Mouse (Mus musculus): ENCODE results near the gene Prrt1. TPM values are rescaled to one million over a fixed set of nuclear protein-coding genes. Genes with fewer than 3 reads are reported as not detected.

Gene Prrt1
- total RNA-seq, 2 experiments from 2014 or later = 78.2 to 81.9 TPM

DNA sequence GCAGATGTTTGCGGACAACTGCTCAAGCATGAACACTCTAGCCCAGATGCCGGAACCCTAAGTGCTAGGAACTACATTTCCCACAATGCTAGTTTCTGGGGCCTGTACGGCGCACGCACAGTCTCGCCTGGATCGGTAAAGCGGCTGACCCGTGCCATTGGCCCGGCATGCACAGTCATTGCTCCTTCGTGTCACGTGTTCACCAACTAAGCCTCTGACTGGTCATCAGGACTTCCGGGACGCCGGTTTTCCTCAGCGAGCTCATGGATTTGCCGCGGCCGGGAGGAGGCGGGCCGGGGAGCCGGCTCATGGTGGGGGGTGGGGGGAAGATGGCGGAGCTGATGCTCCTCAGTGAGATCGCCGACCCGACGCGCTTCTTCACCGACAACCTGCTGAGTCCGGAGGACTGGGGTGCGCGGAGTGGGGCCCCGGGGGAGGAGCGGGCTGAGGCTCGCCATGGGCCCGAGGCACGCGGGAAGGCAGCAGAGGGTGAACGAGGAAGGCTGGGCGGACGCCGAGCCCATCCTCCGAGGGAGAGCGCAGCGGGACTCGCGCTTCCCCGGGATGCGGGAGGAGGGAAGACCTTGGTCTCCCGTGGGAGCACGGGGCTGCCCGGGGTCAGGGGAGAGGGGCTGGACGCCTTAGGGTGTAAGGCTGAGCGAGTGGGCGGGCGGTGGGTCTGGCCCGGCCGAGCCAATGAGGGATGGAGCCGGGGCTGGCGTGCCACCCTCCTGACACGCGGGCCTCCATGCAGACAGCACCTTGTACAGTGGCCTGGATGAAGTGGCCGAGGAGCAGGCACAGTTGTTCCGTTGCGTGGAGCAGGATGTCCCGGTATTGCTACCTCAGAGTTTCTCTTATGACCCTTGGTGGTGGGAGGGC lies 17.8 kb downstream of the Prrt1 start, which contains the start of gene Atf6b:
Gene Atf6b (plus strand): TSS at position 241 of the 882 bp plus-strand sequence.
- intact Hi-C loops (cut with DNase I) = no loop called here
- peak; percentile 97 for DNase-seq

DNA sequence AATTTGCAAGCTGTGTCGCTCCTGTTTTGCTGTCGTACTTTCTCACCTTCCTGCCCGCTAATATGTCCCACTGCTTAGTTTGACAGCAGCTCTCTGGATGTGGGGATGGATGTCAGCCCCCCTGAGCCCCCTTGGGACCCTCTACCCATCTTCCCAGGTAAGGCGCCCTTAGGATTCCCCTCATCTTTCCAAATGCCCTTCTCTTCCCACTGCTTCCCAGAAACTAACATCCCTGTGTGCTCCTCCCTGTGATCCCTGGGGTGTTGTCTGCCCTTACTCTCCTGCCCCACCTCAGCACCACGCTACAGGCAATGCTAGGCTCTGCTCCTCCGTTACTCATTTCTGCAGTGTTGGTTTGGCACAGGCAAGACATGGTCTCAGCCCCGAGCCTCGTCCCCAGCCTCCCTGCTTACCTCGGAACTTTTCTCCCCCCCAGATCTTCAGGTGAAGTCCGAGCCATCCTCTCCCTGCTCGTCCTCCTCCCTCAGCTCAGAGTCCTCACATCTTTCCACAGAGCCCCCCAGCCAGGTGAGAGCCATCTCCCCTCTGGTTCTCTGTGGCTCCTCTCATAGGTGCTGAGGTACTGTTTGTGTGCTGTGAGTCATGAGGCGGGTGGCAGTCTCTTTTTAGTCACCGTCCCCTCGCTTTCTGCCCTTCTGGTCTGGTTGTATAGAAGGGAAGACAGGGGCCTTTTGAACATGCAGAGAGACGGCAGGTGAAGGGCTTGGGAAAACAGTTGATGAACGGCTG lies 19.0 kb downstream of the Prrt1 start:
- DNase-seq = no peak
- intact Hi-C loops (cut with DNase I) = no loop called here

DNA sequence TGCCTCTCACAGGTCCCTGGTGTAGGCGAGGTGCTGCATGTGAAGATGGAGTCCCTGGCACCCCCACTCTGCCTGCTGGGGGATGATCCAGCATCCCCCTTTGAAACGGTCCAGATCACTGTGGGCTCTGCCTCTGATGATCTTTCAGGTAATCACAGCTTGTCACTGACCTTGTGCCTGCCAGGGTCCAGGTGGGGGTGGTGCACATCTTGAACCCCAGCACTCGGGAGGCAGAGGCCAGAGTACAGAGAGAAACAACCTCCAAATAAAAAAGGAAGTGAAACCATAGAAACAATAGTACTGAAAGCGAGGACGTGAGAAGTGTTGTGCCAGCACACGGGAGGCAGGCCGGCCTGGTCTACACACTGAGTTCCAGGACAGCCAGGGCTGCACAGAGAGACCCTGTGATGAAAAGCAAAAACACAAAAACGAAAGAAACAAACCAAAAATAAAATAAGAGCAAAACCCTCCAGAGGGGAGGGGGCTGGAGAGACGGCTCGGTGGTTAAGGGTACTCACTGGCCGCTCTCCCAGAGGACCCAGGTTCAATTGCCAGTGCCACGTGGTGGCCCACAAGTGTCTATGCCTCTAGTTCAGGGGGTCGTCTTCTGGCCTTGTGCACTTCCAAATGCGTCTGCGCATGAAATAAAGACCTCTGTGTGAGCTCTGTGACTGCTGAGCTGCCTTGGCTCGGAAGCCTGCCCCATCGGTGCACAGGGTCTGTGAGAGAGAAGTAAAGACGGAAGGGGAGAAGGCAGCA lies 20.0 kb downstream of the Prrt1 start:
- DNase-seq = no peak
- intact Hi-C loops (cut with DNase I) = no loop called here

DNA sequence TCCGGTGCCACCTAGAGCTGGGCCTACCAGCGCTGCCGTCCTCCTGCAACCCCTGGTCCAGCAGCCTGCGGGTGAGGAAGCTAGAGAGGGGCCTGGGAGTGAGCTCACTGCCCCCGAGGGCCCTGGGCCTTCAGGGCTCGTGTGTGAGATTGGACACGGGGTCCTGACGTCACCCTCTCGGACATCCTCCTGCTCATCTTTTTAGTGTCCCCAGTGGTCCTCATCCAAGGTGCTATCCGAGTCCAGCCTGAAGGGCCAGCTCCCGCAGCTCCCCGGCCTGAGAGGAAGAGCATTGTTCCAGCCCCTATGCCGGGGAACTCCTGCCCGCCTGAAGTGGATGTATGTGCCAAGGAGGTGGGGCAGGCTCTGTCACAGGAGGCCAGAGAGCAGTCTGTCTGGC lies 21.4 kb downstream of the Prrt1 start:
- no peak for DNase-seq
- intact Hi-C loops (cut with DNase I) = loop anchor here (5.0 kb wide), 1 partner anchor 187 kb away; the partner anchor contains the start of genes Dxo and Stk19

DNA sequence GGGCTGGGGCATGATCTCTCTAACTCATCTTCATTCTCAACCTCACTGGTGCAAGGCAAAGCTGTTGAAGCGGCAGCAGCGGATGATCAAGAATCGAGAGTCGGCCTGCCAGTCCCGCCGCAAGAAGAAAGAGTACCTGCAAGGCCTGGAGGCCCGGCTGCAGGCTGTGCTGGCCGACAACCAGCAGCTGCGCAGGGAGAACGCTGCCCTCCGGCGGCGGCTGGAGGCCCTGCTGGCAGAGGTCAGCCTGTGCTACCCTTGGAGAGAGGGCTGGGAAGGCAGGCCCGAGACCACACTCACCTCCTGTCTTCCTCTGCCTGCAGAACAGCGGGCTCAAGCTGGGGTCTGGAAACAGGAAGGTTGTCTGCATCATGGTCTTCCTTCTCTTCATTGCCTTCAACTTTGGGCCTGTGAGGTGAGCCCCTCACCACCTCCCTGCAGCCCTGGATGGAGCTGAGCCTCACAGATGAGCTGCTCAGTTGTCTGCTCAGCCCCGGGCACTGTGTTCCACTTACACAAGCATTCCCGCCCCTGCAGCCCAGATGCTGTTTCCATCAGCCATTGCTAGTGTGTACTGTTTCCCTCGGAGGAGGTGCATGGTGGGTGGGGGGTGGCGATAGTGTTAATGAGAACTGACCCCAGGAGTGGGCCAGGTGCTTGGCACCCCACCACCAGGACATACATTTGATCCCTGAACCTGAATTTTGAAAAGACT lies 22.3 kb downstream of the Prrt1 start:
- intact Hi-C loops (cut with DNase I) = loop anchor here (5.0 kb wide), 1 partner anchor 186 kb away; the partner anchor contains the start of genes Dxo and Stk19
- no peak for DNase-seq

DNA sequence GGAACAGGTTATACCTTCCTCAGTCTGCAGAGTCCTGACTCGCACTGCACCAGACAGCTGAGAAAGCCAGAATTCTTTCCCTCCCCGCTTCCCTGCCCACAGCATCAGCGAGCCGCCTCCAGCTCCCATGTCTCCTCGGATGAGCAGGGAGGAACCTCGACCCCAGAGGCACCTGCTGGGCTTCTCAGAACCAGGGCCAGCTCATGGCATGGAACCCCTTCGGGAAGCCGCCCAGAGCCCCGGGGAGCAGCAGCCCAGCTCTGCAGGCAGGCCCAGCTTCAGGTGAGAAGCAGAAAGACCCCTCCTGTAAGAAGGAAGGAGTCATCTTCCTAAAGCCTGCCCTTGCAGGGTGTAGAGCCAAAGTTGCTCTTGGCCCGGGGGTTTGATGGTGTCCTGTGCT lies 23.2 kb downstream of the Prrt1 start:
- no peak for DNase-seq
- intact Hi-C loops (cut with DNase I) = loop anchor here (5.0 kb wide), 1 partner anchor 185 kb away; the partner anchor contains the start of genes Dxo and Stk19

DNA sequence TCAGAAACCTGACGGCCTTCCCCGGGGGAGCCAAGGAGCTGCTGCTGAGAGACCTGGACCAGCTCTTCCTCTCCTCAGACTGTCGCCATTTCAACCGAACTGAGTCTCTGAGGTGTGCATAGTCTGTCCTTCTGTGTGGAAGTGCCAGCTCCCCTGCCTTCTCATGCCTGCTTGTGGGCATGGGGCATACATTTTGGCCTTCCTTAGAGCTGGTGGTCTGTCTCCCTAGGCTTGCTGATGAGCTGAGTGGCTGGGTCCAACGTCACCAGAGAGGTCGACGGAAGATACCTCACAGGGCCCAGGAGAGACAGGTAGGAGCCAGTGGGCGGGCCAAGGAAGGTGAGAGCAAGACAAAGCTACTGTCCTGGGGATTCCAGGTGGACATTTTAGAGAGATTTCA lies 23.7 kb downstream of the Prrt1 start:
- DNase-seq = no peak
- intact Hi-C loops (cut with DNase I) = loop anchor here (5.0 kb wide), 1 partner anchor 184 kb away; the partner anchor contains the start of genes Dxo and Stk19

DNA sequence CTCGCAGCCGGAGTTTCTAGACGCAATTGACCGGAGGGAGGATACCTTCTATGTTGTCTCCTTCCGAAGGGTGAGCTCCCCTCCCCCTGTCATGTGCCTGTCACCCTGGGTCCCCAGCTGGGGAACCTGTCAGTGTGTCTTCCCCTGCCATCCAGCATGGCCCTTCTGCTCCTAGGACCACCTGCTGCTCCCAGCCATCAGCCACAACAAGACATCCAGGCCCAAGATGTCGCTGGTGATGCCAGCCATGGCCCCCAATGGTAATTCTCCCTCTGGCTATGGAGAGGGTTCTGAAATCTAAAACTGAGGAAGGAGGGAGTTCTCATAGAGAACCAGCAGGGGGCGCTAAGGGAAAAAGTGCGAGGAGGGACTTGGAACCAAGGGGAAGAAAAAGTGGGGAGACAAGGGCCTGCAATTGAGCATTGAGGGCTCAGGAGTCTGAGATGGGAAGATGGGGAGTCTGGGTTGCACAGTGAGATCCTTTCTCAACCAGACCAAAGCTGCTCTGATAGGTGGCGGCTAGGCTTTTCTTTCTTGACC lies 24.5 kb downstream of the Prrt1 start:
- intact Hi-C loops (cut with DNase I) = loop anchor here (5.0 kb wide), 1 partner anchor 183 kb away; the partner anchor contains the start of genes Dxo and Stk19
- DNase-seq = peak; percentile 48

DNA sequence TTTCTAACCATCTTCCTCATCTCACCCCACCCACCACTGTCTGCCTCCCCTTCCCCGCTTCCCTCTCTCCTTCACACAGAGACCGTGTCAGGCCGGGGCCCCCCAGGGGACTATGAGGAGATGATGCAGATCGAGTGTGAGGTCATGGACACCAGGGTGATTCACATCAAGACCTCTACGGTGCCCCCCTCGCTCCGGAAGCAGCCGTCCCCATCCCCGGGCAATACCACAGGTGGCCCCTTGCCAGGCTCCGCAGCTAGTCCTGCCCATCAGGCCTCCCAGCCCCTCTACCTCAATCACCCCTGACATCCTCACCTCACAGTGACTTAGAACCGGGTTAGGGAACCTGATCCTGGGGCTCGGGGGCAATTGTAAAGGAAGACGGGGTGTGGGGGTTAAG lies 25.1 kb downstream of the Prrt1 start:
- peak; percentile 27 for DNase-seq

DNA sequence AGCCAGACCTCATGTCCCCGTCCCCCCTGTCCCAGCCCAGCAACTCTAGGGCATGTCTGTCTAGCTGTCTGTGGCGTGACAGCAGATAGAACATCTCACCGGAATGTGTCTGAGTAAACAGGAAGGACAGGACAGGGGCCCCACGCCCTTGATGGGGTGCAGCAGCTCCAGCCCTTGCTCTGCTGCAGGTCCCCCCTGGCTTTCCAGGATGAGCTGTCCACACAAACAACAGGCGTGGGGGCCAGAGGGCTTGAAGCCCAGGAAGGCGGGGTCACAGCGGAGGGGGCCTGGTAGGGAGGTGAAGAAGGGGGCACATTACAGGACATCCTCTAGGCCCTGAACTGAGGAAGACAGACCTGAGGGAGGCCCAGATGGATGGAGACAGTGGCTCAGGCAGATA lies 25.8 kb downstream of the Prrt1 start:
- no peak for DNase-seq
- intact Hi-C loops (cut with DNase I) = no loop called here

More for the DNA sequence above, 25.1 kb downstream of the Prrt1 start:
- intact Hi-C loops (cut with DNase I) = loop anchor here (5.0 kb wide), 1 partner anchor 183 kb away; the partner anchor contains the start of genes Dxo and Stk19

DNA sequence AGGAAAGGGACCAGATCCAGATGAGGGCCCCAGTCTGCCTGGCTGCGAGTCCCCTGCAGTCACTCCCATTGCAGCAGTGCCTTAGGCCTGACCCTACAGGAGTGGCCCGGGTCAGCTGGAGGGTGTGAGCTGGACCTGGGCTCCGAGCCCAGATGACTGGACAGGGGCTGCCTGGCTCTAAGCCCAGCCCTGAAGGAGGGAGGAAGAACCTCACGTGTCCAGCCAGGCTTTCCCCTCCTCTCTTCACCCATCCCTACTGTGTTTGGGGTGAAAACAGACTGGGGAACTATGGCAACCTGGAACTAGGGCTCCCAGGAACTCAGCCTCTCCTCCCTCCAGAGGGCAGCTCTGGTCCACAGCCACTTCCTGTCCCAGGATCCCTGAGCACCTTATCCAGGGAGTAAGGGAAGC lies 26.3 kb downstream of the Prrt1 start:
- peak; percentile 63 for DNase-seq
- intact Hi-C loops (cut with DNase I) = no loop called here

DNA sequence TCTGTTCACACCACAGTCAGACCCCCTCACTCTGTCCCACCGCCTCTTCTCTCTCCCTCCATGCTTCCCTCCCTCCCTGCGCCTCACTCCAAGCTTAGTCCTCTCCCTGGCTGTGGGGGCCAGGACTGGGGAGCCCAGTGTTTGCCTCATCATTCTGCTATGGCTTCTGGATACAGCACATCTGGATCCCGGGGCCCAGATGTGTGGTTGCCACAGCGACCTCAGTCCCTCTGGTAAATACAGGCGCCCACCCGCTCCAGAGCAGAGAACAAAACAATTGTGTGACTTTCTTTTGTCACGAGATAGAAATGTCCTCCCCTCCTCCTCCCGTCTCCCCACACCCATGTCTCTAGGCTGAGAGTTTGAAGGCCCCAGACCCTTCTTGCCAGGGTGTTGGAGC lies 27.3 kb downstream of the Prrt1 start:
- intact Hi-C loops (cut with DNase I) = no loop called here
- no peak for DNase-seq

DNA sequence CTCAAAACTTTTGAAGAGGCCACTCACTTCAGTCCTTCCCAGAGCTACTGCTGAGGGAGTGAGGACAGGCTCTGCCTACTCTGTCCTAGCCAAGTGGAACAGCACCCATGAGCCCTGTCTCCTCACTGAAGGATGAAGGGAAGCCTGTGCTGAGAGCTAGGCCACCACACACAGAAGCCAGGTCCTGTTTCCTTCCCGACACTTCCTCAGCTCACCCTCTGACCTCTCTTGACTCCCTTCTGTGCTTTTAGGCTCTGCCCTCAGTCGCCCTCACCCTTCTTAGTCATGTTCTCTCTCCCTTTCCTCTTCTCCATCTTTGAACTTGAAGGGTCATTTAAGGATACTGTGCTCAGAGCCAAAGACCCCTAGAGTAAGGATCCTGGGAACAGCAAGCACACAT lies 27.9 kb downstream of the Prrt1 start:
- intact Hi-C loops (cut with DNase I) = no loop called here

DNA sequence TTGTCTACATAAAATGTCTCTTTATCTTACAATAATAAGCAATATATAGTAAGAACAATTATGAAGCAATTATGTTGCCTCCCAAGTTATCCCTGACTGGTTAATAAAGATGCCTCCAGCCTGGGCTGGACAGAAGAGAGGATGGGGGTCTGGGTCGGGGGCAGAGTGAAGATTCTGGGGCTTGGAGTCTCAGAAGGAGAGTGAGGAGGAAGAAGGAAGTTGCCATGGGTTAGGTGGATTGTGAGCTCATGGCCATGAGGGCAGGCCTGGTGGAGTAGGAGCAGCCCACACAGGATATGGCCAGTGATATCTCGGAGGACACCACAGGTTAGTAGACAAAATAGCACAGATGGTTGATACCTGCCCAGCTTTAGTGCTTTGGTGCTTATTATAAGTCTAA lies 28.8 kb downstream of the Prrt1 start:
- DNase-seq = no peak
- intact Hi-C loops (cut with DNase I) = no loop called here

More for the DNA sequence above, 27.9 kb downstream of the Prrt1 start:
- DNase-seq = no peak

DNA sequence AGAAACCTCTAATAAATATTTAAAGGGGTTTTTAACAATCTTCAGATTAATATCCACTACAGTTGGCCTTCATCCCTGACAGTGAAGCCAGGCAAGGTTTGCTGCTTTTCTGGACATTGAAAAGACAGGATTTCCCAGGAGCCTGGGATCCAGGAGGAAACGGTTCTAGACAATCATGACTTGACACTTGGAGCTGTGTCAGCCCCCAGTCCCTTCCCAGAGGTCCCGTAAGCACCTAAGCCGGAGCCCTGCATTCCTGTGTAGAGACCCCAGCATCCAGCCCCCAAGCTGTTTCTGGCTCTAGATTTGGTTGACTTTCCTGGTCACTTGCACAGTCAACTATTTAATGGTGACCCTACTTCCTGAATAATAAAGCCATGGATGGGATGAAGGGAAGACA lies 29.3 kb downstream of the Prrt1 start:
- intact Hi-C loops (cut with DNase I) = no loop called here
- DNase-seq = no peak

DNA sequence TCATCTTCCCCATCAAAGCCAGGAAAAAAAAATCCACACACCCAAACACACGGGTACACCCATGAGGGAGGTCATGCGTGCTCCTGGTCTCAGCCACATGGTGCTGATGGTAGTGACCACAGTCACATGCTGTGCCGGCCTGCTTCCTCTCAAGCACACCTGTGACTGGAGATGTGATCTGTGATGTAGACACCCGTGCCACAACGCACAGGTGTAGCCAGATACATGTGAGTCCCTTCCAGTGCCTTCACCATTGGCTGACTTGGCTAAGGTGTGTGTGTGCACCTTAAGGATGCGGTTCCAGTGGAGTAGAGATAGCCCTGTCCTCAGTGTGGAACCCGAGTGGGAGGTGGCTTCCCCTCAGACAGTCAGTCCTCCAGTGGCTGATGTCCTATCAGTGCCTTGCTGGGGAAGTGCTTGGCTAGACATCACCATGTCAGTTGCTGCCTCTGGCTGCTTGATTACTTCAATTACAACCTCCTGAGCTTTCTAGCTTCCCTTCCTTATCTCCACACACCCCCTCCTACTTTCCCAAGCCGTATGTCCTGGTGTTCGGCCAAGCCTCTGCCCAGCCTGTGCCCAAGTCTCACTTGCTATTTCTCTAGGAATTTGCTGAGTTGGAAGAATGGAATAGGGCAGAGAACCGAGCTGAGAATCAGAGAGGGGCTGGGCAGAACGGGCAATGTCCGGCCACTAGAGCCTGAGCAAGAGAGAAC lies 30.0 kb downstream of the Prrt1 start:
- DNase-seq = no peak
- intact Hi-C loops (cut with DNase I) = no loop called here

DNA sequence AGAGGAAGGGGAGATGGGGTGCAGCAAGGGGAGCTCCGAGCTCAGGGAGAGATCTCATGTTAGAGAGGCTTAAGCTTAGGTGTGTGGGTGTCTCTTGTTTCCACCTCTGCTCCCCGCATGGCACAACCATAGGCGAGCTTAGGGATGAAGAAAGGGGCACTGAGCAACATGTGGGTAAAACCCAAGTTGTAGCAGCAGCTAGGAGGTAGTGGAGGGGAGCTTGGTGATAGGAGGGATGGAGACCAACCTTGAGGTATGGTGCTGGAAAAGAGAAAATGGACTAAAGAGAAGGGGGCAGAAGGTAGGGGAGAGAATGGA lies 30.5 kb downstream of the Prrt1 start:
- intact Hi-C loops (cut with DNase I) = no loop called here
- DNase-seq = no peak

DNA sequence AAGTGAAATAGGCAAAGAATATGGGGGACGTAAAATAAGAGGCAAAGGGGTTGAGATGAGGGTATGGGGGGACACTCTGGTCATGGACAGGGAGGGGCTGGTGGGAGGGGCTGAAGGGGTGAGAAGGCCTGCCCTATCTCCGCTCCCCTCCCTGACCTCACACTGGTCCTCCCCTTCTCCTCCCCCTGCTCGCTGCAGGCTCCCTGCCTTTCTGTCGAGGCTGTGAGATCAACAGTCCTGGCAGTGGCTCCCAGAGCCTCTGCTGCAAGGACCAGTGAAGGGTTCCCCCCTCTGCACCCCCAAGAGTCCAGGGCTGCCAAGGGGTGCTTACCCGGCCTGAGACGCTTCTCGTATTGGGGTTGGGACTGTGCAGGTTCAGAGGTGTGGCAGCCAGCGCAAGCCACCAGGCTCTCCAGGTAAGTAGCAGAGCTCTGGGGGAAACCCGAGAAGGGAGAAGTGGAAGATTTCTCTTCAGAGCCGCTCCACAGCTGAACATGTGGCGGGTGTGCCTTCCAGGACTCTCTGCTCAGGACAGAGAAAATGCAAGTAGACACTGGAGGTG lies 31.0 kb downstream of the Prrt1 start:
- DNase-seq = no peak
- intact Hi-C loops (cut with DNase I) = no loop called here

DNA sequence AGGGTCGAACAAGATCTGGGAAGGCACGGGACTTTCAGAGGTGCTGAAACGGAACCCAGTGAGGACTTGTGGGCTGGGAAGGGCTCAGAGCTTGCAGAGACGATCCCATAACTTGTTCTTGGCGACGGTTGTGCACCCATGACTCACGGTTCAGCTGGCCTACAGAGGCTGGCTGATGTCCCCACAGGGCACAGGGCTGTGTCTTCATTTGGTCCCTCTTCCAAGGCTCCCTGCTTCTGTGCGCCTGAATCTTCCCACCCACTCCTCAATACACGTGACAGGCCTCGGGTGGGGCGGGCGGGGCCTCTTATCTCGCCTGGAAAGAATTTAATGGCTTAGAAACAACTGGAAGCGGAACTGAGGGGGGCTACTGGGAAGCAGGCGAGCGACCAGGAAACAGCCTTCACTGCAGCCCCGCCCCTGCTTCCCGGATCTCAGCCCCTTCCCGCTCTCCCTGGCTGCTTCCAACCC lies 31.8 kb downstream of the Prrt1 start:
- intact Hi-C loops (cut with DNase I) = no loop called here
- DNase-seq = no peak
